Mouse (Mus musculus) cerebellum, postnatal 10 days (tissue): Measurements from ENCODE around the gene Cyp3a11.
"Not testable (repeated sequence)": the region's sequence is repeated elsewhere in the genome, so short reads cannot be mapped to it uniquely, and the experiment has no call there.

Experiments
- DNase-seq, 2 experiments: peaks; one replicate each; pipeline ENCODE4 v3.0.0; 2021; ENCODE audit warnings: mixed read lengths in 2 of 2

The Cyp3a11 gene

DNA sequence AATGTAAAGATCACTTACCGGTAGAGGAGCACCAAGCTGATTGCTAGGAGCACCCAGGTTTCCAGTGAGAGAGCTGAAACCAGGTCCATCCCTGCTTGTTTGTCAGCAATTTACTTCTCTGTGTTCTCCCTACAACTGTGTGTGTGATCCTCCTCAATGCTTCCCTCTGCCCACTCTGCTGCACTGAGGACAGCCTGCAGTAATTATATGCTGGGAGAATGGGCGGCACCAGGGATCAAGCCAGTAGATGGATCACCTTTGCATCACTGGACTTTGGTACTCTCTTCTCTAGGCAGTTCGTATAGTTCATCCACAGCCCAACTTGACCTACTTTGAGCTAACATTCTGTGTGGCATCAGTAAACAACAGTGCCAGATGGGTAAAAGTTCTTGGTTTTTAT, at the start of gene Cyp3a11:
TSS of gene Cyp3a11 (minus strand) at position 277 of the 400 bp plus-strand sequence.
- DNase-seq, result no peak

DNA sequence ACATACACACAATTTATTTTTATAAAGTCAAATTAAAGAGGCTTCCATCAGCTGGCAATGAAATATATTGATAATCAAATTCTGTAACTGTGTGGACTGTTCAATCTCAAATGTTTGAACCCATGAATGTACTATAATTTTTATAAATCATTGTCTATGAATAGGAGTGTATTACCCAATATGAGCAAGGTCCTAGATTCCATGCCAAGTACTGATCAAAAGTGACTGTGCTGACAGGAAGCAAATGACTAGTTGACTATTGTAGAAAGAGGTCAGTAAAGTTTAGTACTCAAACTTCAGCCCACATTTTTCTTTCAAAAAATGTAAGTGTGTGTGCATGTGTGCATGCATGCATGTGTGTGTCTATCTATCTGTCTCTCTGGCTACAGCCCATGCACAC, 33.1 kb upstream of the Cyp3a11 start:
- no peak for DNase-seq

DNA sequence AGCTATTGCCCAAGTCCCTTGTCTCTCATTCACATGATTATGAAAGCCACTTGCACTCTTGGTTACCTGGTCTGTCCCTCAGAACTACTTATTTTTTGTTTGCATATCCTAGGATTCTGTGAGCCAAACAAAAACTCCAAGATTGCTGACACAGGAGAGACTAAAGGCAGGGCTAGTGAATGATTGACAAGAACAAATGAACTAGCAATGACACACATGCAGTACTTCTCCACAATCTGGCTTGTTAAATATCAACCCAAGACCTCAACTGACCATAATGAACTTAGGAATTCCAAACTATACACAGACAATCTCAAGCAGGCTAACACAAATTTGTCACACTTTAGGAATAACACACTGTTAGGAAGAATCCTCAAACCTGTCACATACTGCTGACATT, 32.0 kb upstream of the Cyp3a11 start:
- DNase-seq, result no peak

DNA sequence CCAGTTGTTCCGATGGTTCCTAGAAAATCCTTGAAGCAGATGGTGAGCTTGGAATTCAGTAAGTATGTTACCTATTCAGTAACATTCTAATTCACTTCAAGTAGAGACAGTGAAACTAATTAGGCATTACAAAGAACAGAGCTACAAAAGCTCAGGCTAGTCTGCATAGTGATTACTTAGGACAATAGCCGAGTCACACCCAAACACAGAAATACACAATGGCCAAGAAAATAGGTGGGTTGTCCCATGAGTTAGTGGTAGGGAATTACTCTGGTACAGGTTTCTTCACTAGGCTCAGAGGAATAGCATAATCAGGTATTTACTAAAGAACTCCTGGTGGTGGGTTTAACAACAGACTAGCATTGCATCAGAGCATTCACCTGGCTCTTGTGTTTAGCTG, 27.2 kb upstream of the Cyp3a11 start:
- not testable (repeated sequence) for DNase-seq

DNA sequence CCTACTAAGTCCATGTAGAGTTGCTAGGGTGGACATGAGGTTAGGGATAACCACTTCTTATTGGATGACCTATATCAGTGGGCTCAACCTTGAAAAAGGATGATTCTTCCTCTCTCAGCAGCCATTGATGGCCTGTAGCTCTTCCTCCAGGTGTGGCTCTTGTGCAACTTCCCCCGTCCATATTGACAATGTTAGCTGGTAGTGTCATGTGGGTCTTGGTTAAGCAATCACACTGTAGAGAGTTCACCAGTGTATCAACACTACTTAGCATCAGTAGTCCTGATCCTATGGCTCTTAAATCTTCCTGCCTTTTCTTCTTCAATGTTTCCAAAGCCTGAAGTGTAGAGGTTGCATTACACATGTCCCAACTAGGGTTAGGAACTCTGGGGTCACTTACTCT, 24.8 kb upstream of the Cyp3a11 start:
- DNase-seq, result no peak

DNA sequence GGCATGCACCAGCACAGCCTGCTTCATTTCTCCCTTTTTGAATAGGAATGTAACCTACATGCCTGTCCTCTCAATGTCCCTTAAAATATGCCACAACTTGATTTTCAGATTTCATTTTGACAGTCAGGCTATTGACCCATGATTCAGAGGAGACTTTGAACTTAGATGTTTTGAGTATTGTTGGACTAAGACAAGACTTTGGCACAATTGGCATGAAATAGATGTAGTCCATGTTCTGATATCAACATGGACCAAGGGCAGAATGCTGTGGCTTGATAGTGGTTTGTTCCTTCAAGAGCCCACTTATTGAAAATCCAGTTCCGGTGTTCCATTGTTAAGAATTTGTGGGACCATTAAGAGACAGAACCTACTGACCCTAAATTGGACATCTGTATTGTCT, 23.6 kb upstream of the Cyp3a11 start:
- no peak for DNase-seq

DNA sequence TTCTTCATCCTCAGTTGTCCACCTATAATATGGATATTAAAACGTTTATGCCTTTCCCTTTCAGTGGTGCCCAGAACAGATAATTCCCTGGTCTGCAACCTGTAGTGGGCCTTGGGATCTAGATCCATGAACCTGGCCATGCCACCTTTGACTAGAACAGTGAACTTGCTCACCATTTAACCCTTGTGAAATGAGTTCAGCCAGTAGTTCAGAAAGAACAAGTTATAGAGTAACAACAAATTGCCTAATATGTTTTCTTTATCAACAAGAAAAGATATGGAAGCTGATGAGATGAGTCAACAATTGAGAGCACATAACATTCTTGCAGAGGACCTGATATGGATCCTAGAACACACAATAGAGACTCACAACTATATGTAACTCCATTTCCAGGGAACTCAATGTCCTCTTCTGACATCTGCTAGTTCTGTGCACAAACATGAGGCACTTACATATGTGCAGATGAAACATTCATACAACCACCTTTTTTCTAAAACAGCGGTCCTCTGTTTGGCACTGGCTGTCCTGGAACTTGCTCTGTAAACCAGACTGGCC, 20.7 kb upstream of the Cyp3a11 start:
- DNase-seq, result no peak

DNA sequence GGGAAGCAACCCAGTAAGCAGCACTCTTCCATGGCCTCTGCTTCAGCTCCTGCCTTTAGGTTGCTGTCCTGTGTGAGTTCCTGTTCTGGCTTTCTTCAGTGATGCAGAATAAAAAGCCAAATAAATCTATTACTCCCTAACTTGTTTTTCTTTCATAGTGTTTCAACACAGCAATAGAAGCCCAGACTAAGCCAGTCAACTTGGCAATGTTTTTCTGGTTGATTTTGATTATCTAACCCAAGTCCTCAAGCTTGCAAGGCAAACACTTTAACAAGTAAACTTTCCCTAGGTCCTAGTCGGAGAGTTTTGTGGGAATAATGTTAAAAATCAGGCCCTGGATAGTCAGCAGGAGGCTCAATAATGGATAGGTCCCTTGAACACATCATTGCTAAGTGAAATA, 17.5 kb upstream of the Cyp3a11 start:
- no peak for DNase-seq

DNA sequence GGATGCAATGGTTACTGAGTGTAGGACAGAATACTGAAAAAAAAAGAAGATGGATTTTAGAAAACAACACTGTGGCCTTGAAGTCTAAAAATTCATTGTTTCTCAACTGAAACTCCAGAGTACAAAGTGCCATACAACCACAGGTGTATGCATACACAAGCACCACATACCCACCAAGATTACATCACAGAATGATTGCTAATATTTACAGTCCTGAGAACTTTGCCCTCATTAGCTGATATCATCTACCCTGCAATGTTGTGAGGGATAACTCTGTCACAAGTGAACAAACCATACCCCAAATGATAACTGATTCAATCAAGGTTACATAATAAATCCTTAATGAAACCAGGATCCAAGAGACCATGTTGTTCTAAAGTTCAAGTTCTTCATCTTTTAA, 1.4 kb upstream of the Cyp3a11 start:
- no peak for DNase-seq

DNA sequence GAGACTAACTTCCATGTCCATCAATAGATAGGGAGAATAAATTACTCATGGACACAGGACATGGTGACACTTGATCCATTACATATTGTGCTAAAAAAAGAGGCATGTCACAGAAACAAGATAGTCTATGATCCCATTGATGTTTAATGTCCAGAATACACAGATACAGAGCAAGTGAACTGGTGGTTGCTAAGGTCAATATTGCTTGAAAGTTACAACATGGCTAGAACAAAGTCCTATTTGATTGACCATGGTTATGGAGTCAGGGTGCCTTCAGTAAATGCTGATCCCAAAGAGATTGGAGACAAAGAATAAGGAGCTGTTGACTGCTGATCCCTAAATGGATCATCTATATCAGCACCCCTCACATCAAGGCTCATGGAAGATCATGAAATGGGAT, 12.3 kb downstream of the Cyp3a11 start:
- DNase-seq, result not testable (repeated sequence)

DNA sequence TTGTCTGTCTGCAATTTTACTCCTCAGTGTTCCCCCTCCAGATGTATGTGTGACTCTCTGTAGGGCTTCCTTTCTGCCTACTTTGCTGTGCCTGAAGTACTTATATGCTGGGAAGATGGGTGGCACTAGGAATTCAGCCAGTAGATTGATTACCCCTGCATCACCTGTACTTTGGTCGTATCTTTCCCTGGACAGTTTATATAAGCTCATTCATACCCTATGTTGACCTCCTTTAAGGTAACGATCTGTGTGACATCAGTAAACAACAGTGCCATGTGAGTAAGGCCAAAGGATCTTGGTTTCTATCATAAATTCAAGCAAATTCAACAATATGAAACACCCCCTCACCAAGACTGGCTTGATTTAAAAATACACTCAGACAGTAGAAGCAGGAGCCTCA, 74.0 kb downstream of the Cyp3a11 start, which contains the start of gene Cyp3a44:
TSS of gene Cyp3a44 (minus strand) at position 79 of the 400 bp plus-strand sequence.
- not testable (repeated sequence) for DNase-seq
